Mouse (Mus musculus) pancreas, adult 10 weeks (tissue): ENCODE data around the gene Olah. TPM values are rescaled to one million over a fixed set of nuclear protein-coding genes. Genes with fewer than 3 reads are reported as not detected.

Experiments
- polyA plus RNA-seq: library from polyadenylated mRNA; stranded (reverse); fragments of 350-450 nt; fragmentation: Illumina TruSeq; extraction: RNeasy Lipid Tissue Mini Kit (QIAGEN cat#74804); gene quantifications from one replicate; pipeline ENCODE4 v1.2.3, GENCODE M21; 2015; ENCODE audit warnings: low read depth, low replicate concordance; ENCODE audit not compliant: insufficient read depth

The Olah gene
- not detected for polyA plus RNA-seq

DNA sequence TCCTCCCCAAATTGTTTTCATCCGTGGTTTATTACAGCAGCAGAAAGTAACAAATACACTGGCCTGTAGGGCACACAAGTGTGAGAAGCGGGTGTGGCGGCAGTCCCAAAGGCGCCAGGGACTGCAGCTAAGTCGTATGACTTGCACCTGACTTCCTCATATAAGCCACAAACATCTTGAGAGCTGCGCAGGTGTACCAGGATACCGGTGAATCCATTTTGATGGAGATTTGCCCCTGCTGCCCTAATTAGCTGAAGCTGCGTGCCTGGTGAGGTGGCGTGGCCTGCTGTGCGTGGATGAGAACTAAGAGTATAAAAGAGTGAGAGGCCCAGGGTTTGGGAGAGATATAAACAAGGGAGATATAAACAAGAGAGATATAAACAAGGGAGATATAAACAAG lies at the start of gene Olah:
TSS of gene Olah (minus strand) at position 101 of the 400 bp plus-strand sequence.

DNA sequence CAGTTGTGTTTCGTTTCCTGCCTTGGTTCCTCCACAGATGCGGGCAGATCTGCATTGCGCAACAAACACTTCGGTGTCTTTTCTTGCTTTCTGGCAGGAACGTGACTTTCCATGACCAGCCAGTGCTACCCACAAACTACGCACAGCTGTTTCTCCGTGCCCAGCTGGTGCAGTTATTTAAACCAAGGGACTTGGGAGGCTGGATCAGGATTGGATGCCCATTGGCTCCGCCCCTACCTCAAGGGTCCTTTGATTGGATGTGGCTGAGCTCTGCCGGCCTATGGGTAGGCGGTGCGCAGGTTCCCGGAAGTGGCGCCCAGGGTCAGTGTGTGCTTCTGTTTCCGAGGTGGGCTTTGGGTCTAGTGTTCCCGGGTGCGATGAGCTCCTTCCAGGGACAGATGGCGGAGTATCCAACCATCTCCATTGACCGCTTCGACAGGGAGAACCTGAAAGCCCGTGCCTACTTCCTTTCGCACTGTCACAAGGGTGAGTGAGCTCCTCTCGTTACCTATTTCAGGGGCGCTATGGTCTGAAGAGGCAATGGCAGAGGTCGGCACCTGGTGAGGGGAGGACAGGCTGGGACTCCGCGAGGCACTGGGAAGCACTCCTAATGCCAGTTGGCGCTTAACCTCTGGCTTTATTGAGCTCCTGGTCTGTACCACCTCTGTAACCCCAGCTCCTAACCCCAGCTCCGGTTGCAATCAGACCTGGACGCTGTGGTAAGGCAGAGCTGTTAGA lies 27.0 kb upstream of the Olah start, which contains the start of gene Dclre1c:
TSS of gene Dclre1c (plus strand) at position 291 of the 738 bp plus-strand sequence.

DNA sequence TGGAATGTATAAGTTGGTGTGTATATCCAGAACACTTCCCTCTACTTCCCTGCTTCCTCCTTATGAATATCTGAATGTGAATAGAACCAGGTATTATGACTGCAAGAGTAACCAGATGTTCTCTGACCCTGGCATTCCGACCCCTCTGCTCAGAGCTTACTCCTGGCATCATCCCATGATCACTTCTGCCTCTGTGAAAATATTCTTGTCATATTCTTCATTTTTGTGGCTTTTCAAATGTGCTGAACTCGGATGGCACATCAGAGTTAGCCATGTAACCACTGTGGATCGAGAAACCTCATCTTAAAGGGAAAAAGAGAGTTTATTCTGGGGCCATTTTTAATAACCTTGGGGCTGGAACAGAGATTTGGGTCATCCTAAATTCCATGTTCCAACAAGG lies 25.5 kb upstream of the Olah start, which contains the start of gene Meig1:
TSS of gene Meig1 (minus strand) at position 101 of the 400 bp plus-strand sequence.

DNA sequence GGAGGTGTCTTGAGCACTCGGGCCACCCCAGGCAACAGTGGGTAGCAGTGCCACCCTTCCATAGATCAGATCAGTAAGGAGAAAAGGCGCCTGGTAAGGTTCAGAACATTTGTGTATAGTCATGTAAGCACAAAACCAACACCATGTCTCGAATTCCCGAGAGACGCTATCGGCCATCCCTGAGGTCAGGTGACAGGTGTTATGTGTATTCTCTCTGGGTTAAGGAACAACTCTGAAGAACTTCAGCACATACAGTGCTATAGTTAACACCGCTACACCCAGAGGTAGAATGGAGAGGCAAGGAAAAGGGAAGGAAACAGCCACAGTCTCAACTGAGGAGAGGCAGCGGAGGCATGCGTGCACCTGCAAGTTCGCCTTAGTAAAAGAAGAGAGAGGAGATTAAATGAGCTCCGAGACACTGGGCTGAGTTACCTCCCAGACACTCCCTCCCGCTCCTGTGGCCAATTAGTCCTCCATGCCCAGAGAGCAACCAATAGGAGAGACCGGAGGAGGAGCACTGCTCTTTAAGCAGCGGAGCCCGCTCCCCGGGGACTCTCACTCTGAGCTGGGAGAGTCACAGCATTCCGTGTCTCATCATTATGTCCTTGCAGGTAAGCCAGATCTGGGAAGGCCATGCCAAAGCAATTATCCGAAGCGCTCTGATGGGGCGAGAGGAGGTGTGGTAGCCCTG lies 61.3 kb downstream of the Olah start, which contains the start of gene Acbd7:
TSS of gene Acbd7 (plus strand) at position 558 of the 691 bp plus-strand sequence.

GRCm38 (mm10) chr2:3332484-3333242 lies 64.3 kb downstream of the Olah start, which contains the start of gene Rpp38:
Gene Rpp38 (minus strand): TSS chr2:3332643.

Other genes starting within 250 kb of the Olah start
- 7.4 TPM for gene Nmt2, start 113.0 kb downstream of the Olah start, polyA plus RNA-seq
- gene Rpp38, start 64.6 kb downstream of the Olah start, polyA plus RNA-seq = 4.8 TPM
- not detected for gene Acbd7, start 61.0 kb downstream of the Olah start, polyA plus RNA-seq
- not detected for gene Meig1, start 25.4 kb upstream of the Olah start, polyA plus RNA-seq
- gene Dclre1c, start 26.9 kb upstream of the Olah start, polyA plus RNA-seq = 2.3 TPM
- 0.50 TPM for gene Suv39h2, start 77.8 kb upstream of the Olah start, polyA plus RNA-seq
- gene Gm45902, start 115.6 kb upstream of the Olah start, polyA plus RNA-seq = 0.55 TPM
- gene Hspa14, start 115.6 kb upstream of the Olah start, polyA plus RNA-seq = 6.8 TPM
- not detected for gene Cdnf, start 115.8 kb upstream of the Olah start, polyA plus RNA-seq
- gene Fam107b, start 173.3 kb upstream of the Olah start, polyA plus RNA-seq = 6.4 TPM